Mouse (Mus musculus) liver, adult (tissue): ENCODE data around the gene Nfyc.

Source experiments
- GATA4 ChIP-seq: IDR thresholded peaks from 2 replicates; pipeline ENCODE4 v1.6.1; 2014; ENCODE audit warnings: mild to moderate bottlenecking, low read length; ENCODE audit not compliant: insufficient replicate concordance

Gene Nfyc

GRCm38 (mm10) chr4:120716141-120716571 lies 115.2 kb downstream of the Nfyc start:
- TF ChIP-seq GATA4 = no peak

GRCm38 (mm10) chr4:120713856-120714497 lies 117.4 kb downstream of the Nfyc start:
- no peak for TF ChIP-seq GATA4

- no peak for TF ChIP-seq GATA4
These were observed 118.4 kb downstream of the Nfyc start for GRCm38 (mm10) chr4:120713021-120713420.

GRCm38 (mm10) chr4:120712236-120712635 lies 119.1 kb downstream of the Nfyc start:
- TF ChIP-seq GATA4 = no peak
